Mouse (Mus musculus): ENCODE measurements around the gene Mup18. TPM values are rescaled to one million over a fixed set of nuclear protein-coding genes. Genes with fewer than 3 reads are reported as not detected.
"Not testable (repeated sequence)": the region's sequence is repeated elsewhere in the genome, so short reads cannot be mapped to it uniquely, and the experiment has no call there.

Gene Mup18
- not detected in 2 replicates for polyA plus RNA-seq (2016; fragmentation: Nextera tagmentation; extraction: Ambion mirVana)

DNA sequence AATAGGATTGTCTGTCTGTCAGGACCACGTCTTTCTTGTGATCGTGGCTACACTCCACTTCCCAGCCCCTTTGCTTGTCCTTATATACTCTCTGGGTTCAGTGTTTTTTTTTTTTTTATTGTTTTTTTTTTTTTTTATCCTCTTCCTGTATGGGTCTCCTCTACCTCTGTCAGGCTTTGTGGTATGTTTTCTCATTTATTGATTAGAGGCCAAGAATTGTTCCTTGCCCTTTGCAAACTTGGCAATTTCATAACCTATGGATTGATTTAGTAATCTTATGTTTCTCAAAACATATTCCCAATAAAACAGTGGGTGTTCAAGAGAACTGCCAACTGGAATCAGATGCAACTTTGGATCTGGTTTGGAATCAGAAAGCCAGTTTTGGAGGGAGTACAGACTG is at the start of gene Mup18:
Gene Mup18 (minus strand): TSS at position 101 of the 400 bp plus-strand sequence.
- H3K27me3 ChIP-seq (replicated peaks); ATAC-seq (ENCODE audit: insufficient number of reproducible peaks, low FRiP score); H3K9ac ChIP-seq; H3K4me2 ChIP-seq; H3K9me3 ChIP-seq (replicated peaks); H3K27ac ChIP-seq (ENCODE audit: poor library complexity, severe bottlenecking); H3K36me3 ChIP-seq; H3K4me3 ChIP-seq; H3K4me1 ChIP-seq (replicated peaks): not testable (repeated sequence)
- 71% methylated on average over 2 of the region's 2 CpGs for WGBS

DNA sequence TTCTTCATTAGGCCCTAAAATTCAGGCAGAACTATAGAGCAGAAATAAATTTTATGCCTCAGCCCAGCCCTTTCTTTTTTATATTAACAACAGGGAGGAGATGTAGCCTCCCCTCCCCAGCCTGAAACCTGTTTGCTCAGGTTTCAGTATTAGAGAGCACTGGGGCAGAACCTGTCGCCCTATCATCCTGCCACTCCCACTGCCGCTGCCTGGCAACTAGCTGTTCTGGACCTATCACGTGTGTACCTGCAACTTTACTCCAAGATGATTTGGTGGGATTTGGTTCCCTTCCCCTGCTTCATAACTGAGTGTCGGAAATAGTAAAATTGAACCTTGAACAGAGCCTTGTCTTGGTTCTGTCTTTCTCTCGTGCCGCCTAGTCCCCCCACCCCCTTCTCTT is 40.4 kb upstream of the Mup18 start:
- not testable (repeated sequence) for H3K4me3 ChIP-seq; H3K9ac ChIP-seq; H3K36me3 ChIP-seq; H3K27ac ChIP-seq (ENCODE audit: poor library complexity, severe bottlenecking); H3K9me3 ChIP-seq (replicated peaks); H3K4me1 ChIP-seq (replicated peaks); H3K27me3 ChIP-seq (replicated peaks); H3K4me2 ChIP-seq; ATAC-seq (ENCODE audit: insufficient number of reproducible peaks, low FRiP score)
- WGBS: 73% methylated on average over 6 of the region's 6 CpGs

Other genes with a start within 250 kb of the Mup18 start
- not detected in 2 replicates for gene Mup15, start 234.4 kb downstream of the Mup18 start, polyA plus RNA-seq (2016; fragmentation: Nextera tagmentation; extraction: Ambion mirVana)
- gene Mup16, start 154.6 kb downstream of the Mup18 start, polyA plus RNA-seq (2016; fragmentation: Nextera tagmentation; extraction: Ambion mirVana): not detected in 2 replicates
- not detected in 2 replicates for gene Mup17, start 78.3 kb downstream of the Mup18 start, polyA plus RNA-seq (2016; fragmentation: Nextera tagmentation; extraction: Ambion mirVana)
- not detected in 2 replicates for gene Mup19, start 108.1 kb upstream of the Mup18 start, polyA plus RNA-seq (2016; fragmentation: Nextera tagmentation; extraction: Ambion mirVana)
- gene Mup5, start 161.1 kb upstream of the Mup18 start, polyA plus RNA-seq (2016; fragmentation: Nextera tagmentation; extraction: Ambion mirVana): not detected in 2 replicates